Comparison of ENCODE assay signal across 15 mouse cellular contexts in genomic region chr5:74076759-74077158, GRCm38 (mm10). TPM values are rescaled to one million over a fixed set of nuclear protein-coding genes. Genes with fewer than 3 reads are reported as not detected.
A peak's percentile ranks its signal among the peaks of the same experiment; 100 is the strongest.
DNase-seq lines count a peak whose midpoint lies in the region; ATAC-seq and TF ChIP-seq lines count a peak whose summit lies in the region.
"Had no signal": no experiment of that assay in that cellular context is flagged by ENCODE, and none has a peak within 500 bp of the region (broad histone marks: within the 10 kb centered on the region; RNA-seq: fewer than 3 reads in every experiment).

No protein-coding gene starts in this region.

- intact Hi-C loops in heart, postnatal 36 days (cut with DNase I), result no loop called here

- H3K4me1 ChIP-seq in heart, embryonic 13.5 days, result peaks cover 26% of the 10 kb centered on the region
- H3K4me1 ChIP-seq in liver, embryonic 12.5 days, result peaks cover 32% of the 10 kb centered on the region
- no peaks in the 10 kb centered on the region; the same call in 1 of the 2 replicates for H3K4me1 ChIP-seq in liver, postnatal 0 days (ENCODE audit: insufficient read depth)
- H3K4me1 ChIP-seq in embryonic facial prominence, embryonic 10.5 days, result peaks cover 26% of the 10 kb centered on the region
- H3K4me1 ChIP-seq in cerebellum, adult 2 months (ENCODE audit: control insufficient read depth, insufficient read depth, low read length), result no peaks in the 10 kb centered on the region
- H3K4me1 ChIP-seq: hindbrain, embryonic 15.5 days; midbrain, embryonic 15.5 days; neural tube, embryonic 12.5 days had no signal

- H3K27ac ChIP-seq in heart, embryonic 13.5 days (replicated peaks), result no peak overlapping the region
- H3K27ac ChIP-seq in liver, embryonic 12.5 days, result no peak overlapping the region
- H3K27ac ChIP-seq in liver, postnatal 0 days (ENCODE audit: low read depth), result no peak overlapping the region
- 0 out of 2 replicates have a peak overlapping the region, but pooled peaks have one; percentile 37 for H3K27ac ChIP-seq in embryonic facial prominence, embryonic 10.5 days (replicated peaks)
- H3K27ac ChIP-seq in cerebellum, adult 2 months (ENCODE audit: insufficient read depth, low read length), result no peak overlapping the region
- H3K27ac ChIP-seq: hindbrain, embryonic 15.5 days; midbrain, embryonic 15.5 days; neural tube, embryonic 12.5 days had no signal

- H3K27me3 ChIP-seq in heart, embryonic 13.5 days (replicated peaks), result peaks cover 3% of the 10 kb centered on the region; the same call in 1 of the 2 replicates
- H3K27me3 ChIP-seq in liver, embryonic 12.5 days (replicated peaks), result peaks cover 29% of the 10 kb centered on the region
- H3K27me3 ChIP-seq in liver, postnatal 0 days (ENCODE audit: insufficient read depth, low read length), result no peaks in the 10 kb centered on the region
- peaks cover 24% of the 10 kb centered on the region for H3K27me3 ChIP-seq in embryonic facial prominence, embryonic 10.5 days (replicated peaks; ENCODE audit: low read depth, poor library complexity, severe bottlenecking)
- H3K27me3 ChIP-seq in cerebellum, adult 2 months (ENCODE audit: control insufficient read depth, insufficient read depth, low read length), result no peaks in the 10 kb centered on the region; the same call in 1 of the 2 replicates
- H3K27me3 ChIP-seq: hindbrain, embryonic 15.5 days had no signal

- peak overlapping the region; percentile 10; the same call in 1 of the 2 replicates for H3K4me3 ChIP-seq in heart, embryonic 13.5 days
- no peak overlapping the region for H3K4me3 ChIP-seq in liver, embryonic 12.5 days
- H3K4me3 ChIP-seq in liver, postnatal 0 days (ENCODE audit: low read depth, low read length), result no peak overlapping the region
- H3K4me3 ChIP-seq in embryonic facial prominence, embryonic 10.5 days, result peak overlapping the region; percentile 29
- no peak overlapping the region for H3K4me3 ChIP-seq in cerebellum, adult 2 months (replicated peaks; ENCODE audit: insufficient read depth, low read depth, low read length)
- H3K4me3 ChIP-seq: hindbrain, embryonic 15.5 days; midbrain, embryonic 15.5 days; neural tube, embryonic 12.5 days had no signal

- H3K36me3 ChIP-seq in heart, embryonic 13.5 days, result no peaks in the 10 kb centered on the region
- H3K36me3 ChIP-seq in liver, embryonic 12.5 days, result no peaks in the 10 kb centered on the region
- H3K36me3 ChIP-seq in liver, postnatal 0 days (replicated peaks; ENCODE audit: insufficient read depth, low read length), result no peaks in the 10 kb centered on the region
- no peaks in the 10 kb centered on the region for H3K36me3 ChIP-seq in embryonic facial prominence, embryonic 10.5 days (replicated peaks)
- H3K36me3 ChIP-seq: hindbrain, embryonic 15.5 days; midbrain, embryonic 15.5 days; neural tube, embryonic 12.5 days had no signal

- no peak for TF ChIP-seq POLR2A in cerebellum, adult 2 months (IDR thresholded peaks at IDR 0.05; ENCODE audit: borderline replicate concordance, insufficient read depth, low read length)

- peak overlapping the region; percentile 48; the same call in 1 of the 2 replicates for H3K9ac ChIP-seq in heart, embryonic 13.5 days
- no peak overlapping the region for H3K9ac ChIP-seq in liver, embryonic 12.5 days
- no peak overlapping the region for H3K9ac ChIP-seq in liver, postnatal 0 days (replicated peaks)
- H3K9ac ChIP-seq: hindbrain, embryonic 15.5 days; midbrain, embryonic 15.5 days; neural tube, embryonic 12.5 days had no signal

- no peak for ATAC-seq in heart, embryonic 13.5 days (ENCODE audit: extremely low read depth, insufficient number of reproducible peaks, low FRiP score, low TSS enrichment)
- ATAC-seq in liver, embryonic 12.5 days, result no peak
- ATAC-seq in liver, postnatal 0 days, result no peak
- ATAC-seq: midbrain, embryonic 15.5 days had no signal

- TF ChIP-seq CTCF in liver, postnatal 0 days (IDR thresholded peaks at IDR 0.05; ENCODE audit: low read depth), result no peak
- TF ChIP-seq CTCF in cerebellum, adult 2 months (IDR thresholded peaks at IDR 0.05; ENCODE audit: borderline replicate concordance, insufficient read depth, low read depth, low read length), result no peak

- 5% methylated on average over 9 of the region's 9 CpGs for WGBS in heart, embryonic 13.5 days
- WGBS in liver, embryonic 12.5 days (ENCODE audit: insufficient replicate concordance), result 15% methylated on average over 9 of the region's 9 CpGs
- 17% methylated on average over 9 of the region's 9 CpGs for WGBS in liver, postnatal 0 days (ENCODE audit: insufficient replicate concordance)
- 2% methylated on average over 9 of the region's 9 CpGs for WGBS in embryonic facial prominence, embryonic 10.5 days
- WGBS in cerebellum, adult 2 months, result 29% methylated on average over 9 of the region's 9 CpGs

- DNase-seq in heart, postnatal 36 days, result no peak
- no peak for DNase-seq in liver, postnatal 0 days
- DNase-seq in embryonic facial prominence, embryonic 10.5 days (ENCODE audit: low spot score), result peak; percentile 58
- no peak for DNase-seq in cerebellum, adult 9-11 months
- no peak for DNase-seq in cerebellum, adult 2 months
- DNase-seq: adrenal gland, postnatal 10 days; cerebellum, postnatal 36 days; kidney, postnatal 14 days; lung, adult 2 months; right cerebral cortex, postnatal 4 days had no signal

- no peaks in the 10 kb centered on the region for H3K9me3 ChIP-seq in heart, embryonic 13.5 days
- no peaks in the 10 kb centered on the region for H3K9me3 ChIP-seq in liver, embryonic 12.5 days (replicated peaks)
- no peaks in the 10 kb centered on the region for H3K9me3 ChIP-seq in liver, postnatal 0 days (ENCODE audit: low read length)
- H3K9me3 ChIP-seq in embryonic facial prominence, embryonic 10.5 days, result no peaks in the 10 kb centered on the region
- H3K9me3 ChIP-seq: hindbrain, embryonic 15.5 days; midbrain, embryonic 15.5 days; neural tube, embryonic 12.5 days had no signal

- peak overlapping the region; percentile 51 for H3K4me2 ChIP-seq in heart, embryonic 13.5 days
- H3K4me2 ChIP-seq in liver, embryonic 12.5 days, result peak overlapping the region; percentile 12; the same call in 1 of the 2 replicates
- no peak overlapping the region for H3K4me2 ChIP-seq in liver, postnatal 0 days (ENCODE audit: low read depth, low read length)
- H3K4me2 ChIP-seq: hindbrain, embryonic 15.5 days; midbrain, embryonic 15.5 days; neural tube, embryonic 12.5 days had no signal

- no peak for TF ChIP-seq EP300 in liver, postnatal 0 days (IDR thresholded peaks at IDR 0.05; ENCODE audit: low read depth)

RNA-seq across cellular contexts. Expression of gene Usp46, which starts 8.5 kb away (rescaled TPM):
- 23.8 and 26.0 TPM in 2 replicates for polyA plus RNA-seq in heart, embryonic 13.5 days (2015; fragmentation: Nextera tagmentation; extraction: Ambion mirVana)
- total RNA-seq in heart, postnatal 36 days (2021), result 10 to 100 TPM; 35.1 TPM
- polyA plus RNA-seq in liver, embryonic 12.5 days (2016; fragmentation: Nextera tagmentation; extraction: Ambion mirVana), result 29.5 and 31.8 TPM in 2 replicates
- 10.1 and 12.6 TPM in 2 replicates for polyA plus RNA-seq in liver, postnatal 0 days (2015; fragmentation: Nextera tagmentation; extraction: Ambion mirVana)
- polyA plus RNA-seq in embryonic facial prominence, embryonic 10.5 days (2016; fragmentation: Nextera tagmentation; extraction: Ambion mirVana), result 41.6 and 43.2 TPM in 2 replicates
- polyA plus RNA-seq in cerebellum, adult 2 months (2012; rRNA removed), result 61.4 and 66.2 TPM in 2 replicates

Comparison
In these comparisons a context has a peak if more than half of its experiments do, and no peak if none do; other contexts are left out.
1. H3K4me3 ChIP-seq: peak in heart, embryonic 13.5 days (single experiment) and embryonic facial prominence, embryonic 10.5 days (single experiment); none in liver, embryonic 12.5 days (single experiment), liver, postnatal 0 days (single experiment) and cerebellum, adult 2 months (single experiment).